Mouse (Mus musculus) cerebellum, postnatal 14 days (tissue): ENCODE data around the gene 9430015G10Rik.
A peak's percentile ranks its signal among the peaks of the same experiment; 100 is the strongest.

Source experiments
- DNase-seq, 2 experiments: peaks; one replicate each; pipeline ENCODE4 v3.0.0; 2021; ENCODE audit warnings: mixed read lengths in 2 of 2

9430015G10Rik gene

GRCm38 (mm10) chr4:156109570-156110331 is at the start of gene 9430015G10Rik:
Gene 9430015G10Rik, plus strand, starts transcription at chr4:156109982.
- DNase-seq, result peak; percentile 98 to 99

GRCm38 (mm10) chr4:156063861-156064509 is 45.8 kb upstream of the 9430015G10Rik start:
- DNase-seq, result no peak

- DNase-seq, result no peak
Measured at GRCm38 (mm10) chr4:156064510-156064897, 45.3 kb upstream of the 9430015G10Rik start.

- DNase-seq, result no peak
Measured at GRCm38 (mm10) chr4:156065156-156065894, 44.5 kb upstream of the 9430015G10Rik start.

- no peak for DNase-seq
Measured at GRCm38 (mm10) chr4:156067256-156067949, 42.4 kb upstream of the 9430015G10Rik start.

- no peak for DNase-seq
Measured at GRCm38 (mm10) chr4:156069701-156070100, 40.1 kb upstream of the 9430015G10Rik start.

- DNase-seq, result no peak
Measured at GRCm38 (mm10) chr4:156070276-156070675, 39.5 kb upstream of the 9430015G10Rik start.

GRCm38 (mm10) chr4:156070716-156071115 is 39.1 kb upstream of the 9430015G10Rik start:
- no peak for DNase-seq

- DNase-seq, result no peak
Measured at GRCm38 (mm10) chr4:156076911-156077382, 32.8 kb upstream of the 9430015G10Rik start.

- DNase-seq, result peak; percentile 61 to 65
Measured at GRCm38 (mm10) chr4:156077499-156078301, 32.1 kb upstream of the 9430015G10Rik start.

GRCm38 (mm10) chr4:156082621-156083234 is 27.1 kb upstream of the 9430015G10Rik start:
- DNase-seq, result no peak

GRCm38 (mm10) chr4:156083348-156083747 is 26.4 kb upstream of the 9430015G10Rik start:
- DNase-seq, result peak; percentile 45 to 68

- no peak for DNase-seq
Measured at GRCm38 (mm10) chr4:156084096-156084879, 25.5 kb upstream of the 9430015G10Rik start.

GRCm38 (mm10) chr4:156085256-156085655 is 24.5 kb upstream of the 9430015G10Rik start:
- DNase-seq, result no peak

GRCm38 (mm10) chr4:156087398-156088087 is 22.2 kb upstream of the 9430015G10Rik start:
- no peak for DNase-seq

GRCm38 (mm10) chr4:156091236-156091635 is 18.5 kb upstream of the 9430015G10Rik start:
- no peak for DNase-seq

GRCm38 (mm10) chr4:156092765-156093164 is 17.0 kb upstream of the 9430015G10Rik start:
- DNase-seq, result no peak

GRCm38 (mm10) chr4:156093758-156094157 is 16.0 kb upstream of the 9430015G10Rik start:
- no peak for DNase-seq

GRCm38 (mm10) chr4:156096191-156096590 is 13.6 kb upstream of the 9430015G10Rik start:
- no peak for DNase-seq
